Mouse (Mus musculus): Measurements from ENCODE around the gene Immp2l. TPM values are rescaled to one million over a fixed set of nuclear protein-coding genes. Genes with fewer than 3 reads are reported as not detected.

Immp2l gene
- polyA plus RNA-seq, 1 experiment from 2014 or later: 8.0 TPM

DNA sequence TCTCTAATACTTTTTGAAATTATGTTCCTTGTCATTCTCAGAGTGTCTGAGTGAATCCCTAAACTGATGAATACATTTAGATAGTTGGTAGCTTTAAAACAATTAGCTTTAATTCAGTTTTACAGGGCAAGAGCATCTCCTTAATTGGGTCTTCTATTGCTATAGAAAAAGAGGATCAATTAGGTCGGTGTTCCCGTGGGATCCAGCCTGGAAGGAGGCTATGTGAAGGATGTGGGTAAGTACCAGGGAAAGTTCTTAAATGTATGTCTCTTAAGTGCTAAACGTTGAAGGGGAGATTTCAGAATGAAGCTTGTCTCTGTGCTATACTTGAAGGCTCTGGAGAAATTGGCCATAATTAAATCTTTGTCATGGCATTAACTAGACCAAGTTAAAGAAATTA lies 283.1 kb downstream of the Immp2l start:
- no peak overlapping the region for H3K27ac ChIP-seq
- no peak overlapping the region for H3K4me2 ChIP-seq
- no peaks in the 10 kb centered on the region for H3K9me3 ChIP-seq
- H3K4me1 ChIP-seq: peaks cover 3% of the 10 kb centered on the region; the same call in 1 of the 2 replicates
- WGBS: 18% methylated on average over 3 of the region's 3 CpGs
- no peaks in the 10 kb centered on the region for H3K36me3 ChIP-seq (replicated peaks)
- H3K4me3 ChIP-seq (replicated peaks): no peak overlapping the region
- peak; percentile 49; the same call in 1 of the 2 replicates for ATAC-seq (ENCODE audit: low FRiP score)
- H3K27me3 ChIP-seq: no peaks in the 10 kb centered on the region
- H3K9ac ChIP-seq: no peak overlapping the region

DNA sequence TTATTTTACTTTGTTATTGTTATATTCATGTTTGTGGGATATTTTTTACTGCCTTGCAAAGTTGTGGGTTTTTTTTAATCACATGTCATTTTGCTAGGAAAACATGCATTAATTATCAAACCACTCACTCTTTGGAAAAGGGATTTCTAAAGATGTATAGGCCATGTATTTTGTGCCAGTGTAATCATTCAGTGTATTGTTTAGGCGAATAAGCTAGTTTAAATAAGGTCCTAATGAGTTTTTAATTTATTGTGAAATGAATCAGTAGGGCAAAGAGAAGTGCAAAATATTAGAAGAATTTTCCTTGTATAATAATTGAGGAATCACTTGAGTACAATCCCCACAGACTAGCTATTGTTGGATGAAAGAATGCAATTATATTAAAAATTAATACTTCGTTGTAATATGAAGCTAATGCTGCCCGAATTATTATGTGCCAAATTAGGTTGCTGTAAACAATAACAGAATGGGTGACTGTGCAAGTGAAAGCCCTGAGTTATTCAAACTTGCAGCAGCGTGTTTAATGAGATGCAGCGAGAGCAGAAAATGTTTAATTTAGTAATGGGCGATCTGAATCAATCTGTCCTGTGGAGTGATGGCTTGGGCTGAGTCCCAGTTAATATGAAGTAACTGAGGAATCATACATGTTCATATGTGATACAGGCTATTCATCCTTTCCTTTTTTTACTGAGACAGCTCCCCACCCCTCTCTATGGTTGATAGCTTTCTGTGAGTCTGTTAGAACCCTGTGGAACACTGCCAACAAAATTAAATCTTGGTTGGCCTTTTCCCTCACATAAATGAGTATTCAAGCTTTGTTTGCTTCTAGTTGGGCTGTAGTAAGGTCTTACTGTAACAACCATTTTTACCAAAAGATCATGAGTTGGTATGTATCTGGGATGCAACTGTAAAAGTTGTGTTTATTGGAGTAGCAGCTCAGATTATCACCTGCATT lies 285.1 kb downstream of the Immp2l start:
- H3K9ac ChIP-seq: no peak overlapping the region
- no peaks in the 10 kb centered on the region for H3K27me3 ChIP-seq
- WGBS: 34% methylated on average over 6 of the region's 6 CpGs
- peaks cover 3% of the 10 kb centered on the region; the same call in 1 of the 2 replicates for H3K4me1 ChIP-seq
- no peaks in the 10 kb centered on the region for H3K9me3 ChIP-seq
- H3K27ac ChIP-seq: 0 out of 2 replicates have a peak overlapping the region, but pooled peaks have one; percentile 46
- peak; percentile 76 for ATAC-seq (ENCODE audit: low FRiP score)
- H3K4me3 ChIP-seq (replicated peaks): no peak overlapping the region
- H3K4me2 ChIP-seq: no peak overlapping the region
- no peaks in the 10 kb centered on the region for H3K36me3 ChIP-seq (replicated peaks)

DNA sequence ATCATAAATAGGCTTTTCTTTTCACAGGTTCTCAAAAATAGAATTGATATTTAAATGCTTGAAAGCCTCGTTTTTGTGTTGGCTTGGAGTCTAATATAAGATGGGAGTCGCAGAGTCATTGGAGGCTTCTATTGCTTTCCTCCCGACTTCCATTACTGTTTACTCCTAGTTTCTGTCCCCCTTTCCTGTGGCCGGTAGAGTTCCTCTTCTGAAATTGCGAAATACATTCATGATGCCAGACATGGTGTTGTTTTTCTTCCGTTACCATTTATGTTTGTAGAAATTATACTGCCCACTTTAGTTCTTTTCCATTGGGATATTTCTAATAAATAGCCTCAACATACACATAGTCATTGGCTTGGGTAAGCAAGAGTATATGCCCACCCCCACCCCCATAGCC lies 289.5 kb downstream of the Immp2l start:
- 90% methylated on average over 6 of the region's 6 CpGs for WGBS

DNA sequence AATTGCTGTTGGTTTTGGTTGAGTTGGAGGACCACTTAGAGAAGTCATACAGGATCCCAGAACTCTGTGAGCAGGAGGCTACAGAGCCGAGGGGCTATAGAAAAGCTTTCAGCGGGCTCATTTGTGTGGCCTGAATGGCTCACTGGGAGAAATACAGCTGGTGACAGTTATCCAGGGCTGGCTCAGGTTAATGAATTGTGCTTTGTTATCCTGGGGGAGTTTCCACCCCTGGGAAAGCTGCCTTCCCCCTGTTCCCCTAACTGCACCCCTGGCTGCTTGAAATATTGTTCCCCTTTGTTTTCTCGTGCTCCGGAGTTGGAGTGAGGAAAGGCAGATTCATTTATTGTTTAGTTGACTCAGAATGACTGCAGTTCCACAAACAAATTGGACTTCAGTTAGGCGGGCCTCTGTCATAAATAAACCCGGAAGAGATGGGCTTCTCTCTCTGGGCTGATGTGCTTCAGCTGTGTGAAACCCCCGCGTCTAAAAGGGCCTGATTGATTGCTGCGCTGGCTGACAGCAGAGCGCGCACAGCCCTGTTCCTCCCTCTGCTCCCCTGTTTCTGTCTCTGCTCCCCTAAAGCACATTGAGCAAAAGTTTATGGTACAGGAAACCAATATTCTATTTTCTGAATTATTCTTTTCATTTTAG lies 291.0 kb downstream of the Immp2l start:
- WGBS: 6% methylated on average over 11 of the region's 11 CpGs
- Histone ChIP-seq H3K4me2 (peak overlapping the region; percentile 42), H3K27me3 (no peaks in the 10 kb centered on the region), H3K9ac (0 out of 2 replicates have a peak overlapping the region, but pooled peaks have one; percentile 25), H3K36me3 (replicated peaks) (no peaks in the 10 kb centered on the region), H3K27ac (peak overlapping the region; percentile 73), H3K4me1 (peaks cover 14% of the 10 kb centered on the region), H3K9me3 (no peaks in the 10 kb centered on the region), H3K4me3 (replicated peaks) (no peak overlapping the region)
- ATAC-seq (ENCODE audit: low FRiP score): peak; percentile 78; the same call in 1 of the 2 replicates

More for the DNA sequence above, 289.5 kb downstream of the Immp2l start:
- Histone ChIP-seq H3K36me3 (replicated peaks) (no peaks in the 10 kb centered on the region), H3K27me3 (no peaks in the 10 kb centered on the region), H3K9ac (no peak overlapping the region), H3K4me3 (replicated peaks) (no peak overlapping the region), H3K9me3 (no peaks in the 10 kb centered on the region), H3K4me1 (peaks cover 17% of the 10 kb centered on the region), H3K4me2 (no peak overlapping the region), H3K27ac (no peak overlapping the region)
- ATAC-seq (ENCODE audit: low FRiP score): no peak

DNA sequence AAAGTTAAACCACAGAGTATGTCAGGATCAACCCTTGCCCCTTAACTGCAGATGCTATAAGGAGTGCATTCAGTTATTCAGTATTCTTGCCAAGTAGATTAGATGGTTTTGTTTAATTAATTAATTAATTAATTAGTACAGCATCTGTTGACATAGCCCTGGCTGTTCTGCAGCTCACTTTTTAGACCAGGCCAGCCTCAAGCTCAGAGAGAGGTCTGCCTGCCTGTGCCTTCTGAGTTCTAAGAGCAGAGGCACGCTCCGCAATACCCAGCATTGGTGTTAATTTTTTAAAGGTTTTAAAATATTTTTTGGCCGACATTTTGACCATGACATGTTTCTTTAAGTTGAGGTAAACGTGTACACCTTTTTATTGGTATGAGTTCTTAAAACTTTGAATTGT lies 292.0 kb downstream of the Immp2l start:
- no peaks in the 10 kb centered on the region for H3K36me3 ChIP-seq (replicated peaks)
- WGBS: 70% methylated on average over 4 of the region's 4 CpGs
- ATAC-seq (ENCODE audit: low FRiP score): peak; percentile 28; the same call in 1 of the 2 replicates

DNA sequence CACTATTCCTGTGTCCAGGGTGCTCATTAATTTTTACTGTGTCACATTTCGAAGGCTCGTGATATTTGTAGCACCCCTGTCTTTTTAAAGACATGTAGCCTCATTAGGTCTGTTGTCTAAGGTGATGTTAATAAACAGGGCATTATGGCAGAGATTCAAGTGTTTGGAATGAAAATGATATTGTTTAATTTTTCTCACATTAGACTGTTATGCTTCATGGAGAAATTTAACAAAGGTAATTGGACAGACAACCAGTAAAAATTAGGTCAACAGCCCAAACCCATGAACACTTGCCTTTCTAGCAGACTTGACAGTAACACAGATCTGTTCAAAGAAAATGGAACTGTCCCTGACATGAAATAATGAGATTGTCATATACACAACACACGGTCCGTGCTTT lies 292.5 kb downstream of the Immp2l start:
- no peaks in the 10 kb centered on the region for H3K36me3 ChIP-seq (replicated peaks)
- no peak overlapping the region for H3K27ac ChIP-seq
- no peak for ATAC-seq (ENCODE audit: low FRiP score)
- no peak overlapping the region for H3K9ac ChIP-seq
- WGBS: 70% methylated on average over 4 of the region's 4 CpGs
- H3K27me3 ChIP-seq: no peaks in the 10 kb centered on the region
- no peak overlapping the region for H3K4me2 ChIP-seq
- no peaks in the 10 kb centered on the region for H3K9me3 ChIP-seq
- H3K4me1 ChIP-seq: peaks cover 14% of the 10 kb centered on the region
- no peak overlapping the region for H3K4me3 ChIP-seq (replicated peaks)

More for the DNA sequence above, 292.0 kb downstream of the Immp2l start:
- no peak overlapping the region for H3K4me3 ChIP-seq (replicated peaks)
- no peaks in the 10 kb centered on the region for H3K27me3 ChIP-seq
- no peak overlapping the region for H3K9ac ChIP-seq
- H3K4me1 ChIP-seq: peaks cover 14% of the 10 kb centered on the region
- H3K4me2 ChIP-seq: no peak overlapping the region
- no peaks in the 10 kb centered on the region for H3K9me3 ChIP-seq
- no peak overlapping the region for H3K27ac ChIP-seq

DNA sequence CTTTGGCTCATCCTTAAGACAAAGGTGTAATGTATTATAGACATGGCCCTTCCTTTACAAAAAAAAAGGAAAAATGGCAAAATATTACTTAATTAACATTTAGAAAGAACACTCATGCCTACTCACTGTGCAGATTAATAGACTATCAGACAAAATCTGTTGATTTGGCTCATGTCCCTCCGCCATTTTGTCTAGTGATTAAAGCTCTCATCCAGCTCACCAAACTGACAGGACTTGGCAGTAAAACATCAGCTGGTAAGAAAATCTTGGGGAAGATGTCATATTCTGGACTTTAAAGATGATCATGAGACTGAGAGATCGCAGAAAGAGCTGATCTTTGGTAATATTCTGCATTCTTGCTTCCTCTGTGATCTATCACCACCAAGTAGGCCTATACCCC lies 293.5 kb downstream of the Immp2l start:
- Histone ChIP-seq H3K9ac (no peak overlapping the region), H3K27me3 (no peaks in the 10 kb centered on the region), H3K4me2 (no peak overlapping the region), H3K4me3 (replicated peaks) (no peak overlapping the region), H3K9me3 (no peaks in the 10 kb centered on the region), H3K36me3 (replicated peaks) (no peaks in the 10 kb centered on the region), H3K27ac (no peak overlapping the region), H3K4me1 (peaks cover 14% of the 10 kb centered on the region)
- 97% methylated on average over 2 of the region's 2 CpGs for WGBS
- no peak for ATAC-seq (ENCODE audit: low FRiP score)

DNA sequence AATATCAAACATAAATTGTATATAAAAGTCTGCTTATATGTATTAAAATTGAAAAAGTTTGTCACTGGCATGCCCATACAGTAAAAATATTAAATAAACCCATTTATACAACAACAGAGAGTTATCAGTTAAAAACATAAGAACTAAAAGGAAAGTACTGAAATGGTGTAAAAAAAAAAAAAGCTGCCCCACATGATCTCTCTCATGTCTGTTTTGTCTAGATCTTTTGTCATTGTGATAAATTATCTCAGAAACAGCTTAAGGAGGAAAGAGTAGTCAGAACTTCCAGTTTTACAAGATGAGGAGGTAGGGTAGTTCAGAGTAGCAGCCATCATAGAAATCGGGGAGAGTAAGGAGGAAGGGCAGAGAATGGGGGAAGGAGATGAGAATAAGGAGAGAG lies 298.1 kb downstream of the Immp2l start:
- no peak overlapping the region for H3K9ac ChIP-seq
- no peaks in the 10 kb centered on the region for H3K36me3 ChIP-seq (replicated peaks)
- no peak overlapping the region for H3K4me2 ChIP-seq
- ATAC-seq (ENCODE audit: low FRiP score): no peak
- no peak overlapping the region for H3K4me3 ChIP-seq (replicated peaks)
- H3K4me1 ChIP-seq: no peaks in the 10 kb centered on the region; the same call in 1 of the 2 replicates
- no peaks in the 10 kb centered on the region for H3K9me3 ChIP-seq
- 90% methylated on average over 1 of the region's 1 CpGs for WGBS
- no peak overlapping the region for H3K27ac ChIP-seq
- no peaks in the 10 kb centered on the region for H3K27me3 ChIP-seq

DNA sequence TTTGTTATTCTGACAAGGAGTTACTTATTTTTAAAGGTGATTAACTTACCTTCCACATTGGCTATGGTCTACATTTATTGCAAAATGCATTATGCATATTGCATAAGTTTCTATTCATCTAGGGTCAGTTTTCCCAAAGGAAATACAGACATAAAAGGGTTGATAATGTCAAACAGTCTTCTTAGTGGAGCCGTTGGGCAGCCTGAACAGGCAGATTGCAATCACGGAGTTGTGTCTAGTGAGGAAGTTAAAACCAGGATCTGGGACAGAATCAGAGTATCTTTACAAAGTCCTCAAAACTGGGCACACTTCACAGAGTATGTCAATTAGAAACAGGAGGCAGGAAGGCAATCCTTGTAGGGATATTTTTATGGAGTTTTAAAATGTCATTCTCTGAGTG lies 300.5 kb downstream of the Immp2l start:
- Histone ChIP-seq H3K27me3 (no peaks in the 10 kb centered on the region), H3K4me1 (no peaks in the 10 kb centered on the region; the same call in 1 of the 2 replicates), H3K4me2 (no peak overlapping the region), H3K36me3 (replicated peaks) (no peaks in the 10 kb centered on the region), H3K9ac (no peak overlapping the region), H3K27ac (no peak overlapping the region), H3K4me3 (replicated peaks) (no peak overlapping the region), H3K9me3 (no peaks in the 10 kb centered on the region)
- WGBS: 87% methylated on average over 2 of the region's 2 CpGs
- ATAC-seq (ENCODE audit: low FRiP score): no peak

DNA sequence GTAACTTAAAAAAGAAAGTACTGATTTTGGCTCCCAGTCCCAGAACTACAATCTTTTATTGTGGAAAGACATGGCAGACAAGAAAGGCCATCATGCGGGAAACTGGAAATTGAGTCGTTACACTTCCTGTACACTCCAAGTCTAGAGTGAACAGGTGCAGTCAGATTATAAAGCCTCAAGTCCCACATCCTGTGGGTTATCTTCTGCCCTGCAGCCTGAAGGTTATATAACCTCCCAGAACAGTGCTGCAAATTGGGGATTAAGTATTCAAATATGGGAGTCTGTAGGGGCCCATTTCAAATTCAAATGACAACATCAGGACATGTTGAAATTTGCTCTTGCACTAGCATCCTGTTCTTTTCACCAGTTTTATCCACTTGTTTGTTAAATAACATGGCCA lies 301.9 kb downstream of the Immp2l start:
- Histone ChIP-seq H3K27ac (no peak overlapping the region), H3K9me3 (no peaks in the 10 kb centered on the region), H3K36me3 (replicated peaks) (no peaks in the 10 kb centered on the region), H3K4me2 (no peak overlapping the region), H3K9ac (no peak overlapping the region), H3K4me3 (replicated peaks) (no peak overlapping the region), H3K4me1 (no peaks in the 10 kb centered on the region; the same call in 1 of the 2 replicates), H3K27me3 (no peaks in the 10 kb centered on the region)
- no peak for ATAC-seq (ENCODE audit: low FRiP score)
- 86% methylated on average over 2 of the region's 2 CpGs for WGBS

DNA sequence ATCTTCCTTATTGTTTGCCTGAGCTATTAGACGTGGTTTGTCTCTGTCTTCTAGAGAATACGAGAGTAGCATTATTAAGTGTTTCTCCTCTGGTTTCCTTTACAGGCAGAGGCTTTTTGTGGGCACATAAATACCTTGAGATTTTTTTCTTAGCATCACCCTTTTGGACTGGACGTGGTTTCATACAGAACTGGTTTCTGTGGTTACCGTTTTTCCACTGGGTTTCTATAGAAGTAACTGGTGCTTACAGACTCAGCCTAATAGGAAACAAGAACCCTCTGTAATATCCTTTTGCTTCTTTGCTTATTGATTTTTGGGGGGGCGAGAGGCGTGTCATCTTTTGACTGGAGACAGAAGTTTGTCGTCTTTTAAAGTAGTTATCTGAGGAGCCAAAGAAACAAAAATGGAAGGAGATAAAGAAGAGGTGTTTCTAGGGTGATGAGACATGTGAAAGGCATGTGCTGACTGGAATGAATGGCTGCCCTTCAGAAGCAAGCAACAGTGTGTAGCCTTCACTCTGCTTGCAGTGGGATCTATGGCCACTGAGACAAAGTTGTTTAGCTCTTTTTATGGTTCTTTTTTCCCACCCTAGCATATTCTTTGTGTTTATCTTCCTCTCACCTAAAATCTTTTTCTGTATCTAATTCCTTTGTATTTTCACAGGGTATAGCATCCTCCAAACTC lies 307.2 kb downstream of the Immp2l start:
- Histone ChIP-seq H3K4me2 (no peak overlapping the region), H3K27ac (no peak overlapping the region), H3K36me3 (replicated peaks) (no peaks in the 10 kb centered on the region), H3K9ac (no peak overlapping the region), H3K4me3 (replicated peaks) (no peak overlapping the region), H3K9me3 (no peaks in the 10 kb centered on the region), H3K4me1 (no peaks in the 10 kb centered on the region), H3K27me3 (no peaks in the 10 kb centered on the region)
- 74% methylated on average over 7 of the region's 7 CpGs for WGBS
- no peak for ATAC-seq (ENCODE audit: low FRiP score)

DNA sequence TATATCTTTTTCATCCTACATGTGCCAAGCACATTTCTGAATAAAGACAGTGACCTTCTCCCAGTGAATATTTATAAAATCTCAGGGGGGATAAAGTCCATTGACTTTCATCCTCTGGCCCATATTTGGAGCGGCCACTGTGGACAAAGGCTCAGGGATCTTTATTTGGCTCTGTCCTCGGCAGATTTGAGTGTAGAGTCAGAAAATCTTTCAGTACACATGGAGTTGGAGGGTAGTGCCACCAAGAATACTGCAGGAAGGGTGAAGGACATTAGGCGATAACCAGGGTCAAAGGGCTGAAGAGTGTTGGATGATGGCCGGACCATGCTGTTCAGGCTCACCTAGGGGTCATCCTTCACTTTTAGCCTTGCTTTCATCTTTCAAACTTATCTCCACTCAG lies 321.7 kb downstream of the Immp2l start:
- H3K9me3 ChIP-seq: no peaks in the 10 kb centered on the region
- H3K36me3 ChIP-seq (replicated peaks): no peaks in the 10 kb centered on the region
- no peak overlapping the region for H3K9ac ChIP-seq
- no peak overlapping the region for H3K4me3 ChIP-seq (replicated peaks)
- H3K27ac ChIP-seq: no peak overlapping the region
- WGBS: 89% methylated on average over 4 of the region's 4 CpGs
- no peaks in the 10 kb centered on the region for H3K4me1 ChIP-seq
- H3K27me3 ChIP-seq: no peaks in the 10 kb centered on the region
- H3K4me2 ChIP-seq: no peak overlapping the region
- no peak for ATAC-seq (ENCODE audit: low FRiP score)

Data from forebrain, embryonic 12.5 days (tissue).